Mouse (Mus musculus) lung, adult 2 months (tissue): Measurements from ENCODE around the gene Adprm.

Experiments
- CTCF ChIP-seq: fragments of 200-500 bp; IDR thresholded peaks from 2 replicates; pipeline ENCODE4 v1.5.1; 2011; ENCODE audit warnings: mild to moderate bottlenecking, low read length, control low read depth; ENCODE audit not compliant: insufficient read depth
- POLR2A ChIP-seq: fragments of 200-500 bp; IDR thresholded peaks from 2 replicates; pipeline ENCODE4 v1.6.1; 2011; ENCODE audit warnings: low read depth, mild to moderate bottlenecking, control low read depth, low read length, borderline replicate concordance; ENCODE audit errors: extremely low read depth

DNA sequence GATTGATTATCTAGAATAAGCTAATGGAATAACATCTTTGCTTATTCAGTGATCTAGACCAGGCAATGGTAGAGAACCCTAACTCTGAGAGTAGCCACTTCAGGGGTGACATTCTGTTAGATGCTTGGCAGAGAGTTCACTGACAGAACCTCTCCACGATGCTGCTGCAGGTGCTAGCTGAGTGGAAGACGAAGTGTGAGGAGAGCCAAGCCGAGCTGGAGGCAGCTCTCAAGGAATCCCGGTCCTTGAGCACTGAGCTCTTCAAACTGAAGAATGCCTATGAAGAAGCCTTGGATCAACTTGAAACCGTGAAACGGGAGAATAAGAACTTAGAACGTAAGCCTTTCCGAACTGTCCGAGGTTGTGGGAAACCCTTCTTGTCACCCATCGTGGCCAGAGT lies 45.3 kb upstream of the Adprm start:
- TF ChIP-seq POLR2A (no peak), CTCF (no peak)
